In the genomic region with DNA sequence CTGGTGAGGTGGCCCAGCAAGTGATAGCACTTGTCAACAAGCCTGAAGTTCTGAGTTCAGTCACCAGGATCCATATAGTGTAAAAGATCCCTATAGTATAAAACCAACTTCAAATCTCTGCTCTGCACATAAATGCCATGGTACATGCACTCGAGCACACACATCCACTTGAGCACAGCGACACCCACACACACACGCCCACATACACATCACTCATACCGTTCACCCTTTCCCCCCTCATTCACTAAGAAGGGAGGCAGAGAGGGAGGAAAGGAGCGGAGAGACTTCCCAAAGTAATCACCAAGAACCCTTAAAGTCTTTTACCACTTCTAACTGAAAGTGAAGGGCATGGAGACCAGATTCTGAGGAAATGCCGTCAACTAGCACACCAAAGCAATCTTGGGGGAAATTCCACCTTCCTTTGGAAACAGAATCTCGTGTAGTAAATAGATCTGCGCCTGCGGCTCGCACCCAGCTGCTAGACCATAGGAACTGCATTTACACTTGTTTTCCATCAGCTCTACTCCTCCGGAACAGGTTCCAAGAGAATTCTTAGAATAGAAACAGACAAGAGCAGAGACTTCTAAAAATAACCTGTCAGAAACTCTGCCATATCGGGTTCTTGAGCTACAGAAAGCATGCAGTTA, we compare ENCODE assay signal across 10 mouse cellular contexts. TPM values are rescaled to one million over a fixed set of nuclear protein-coding genes. Genes with fewer than 3 reads are reported as not detected.
A peak's percentile ranks its signal among the peaks of the same experiment; 100 is the strongest.
DNase-seq lines count a peak whose midpoint lies in the region; TF ChIP-seq lines count a peak whose summit lies in the region.
"Had no signal": no experiment of that assay in that cellular context is flagged by ENCODE, and none has a peak within 500 bp of the region (broad histone marks: within the 10 kb centered on the region; RNA-seq: fewer than 3 reads in every experiment).

No protein-coding gene starts in this region.

- no peak for TF ChIP-seq CTCF in thymus, adult 2 months (IDR thresholded peaks at IDR 0.05; ENCODE audit: borderline replicate concordance, control insufficient read depth, extremely low read depth, insufficient read depth, low read length, poor library complexity)

- H3K4me3 ChIP-seq in thymus, adult 2 months (ENCODE audit: control insufficient read depth, insufficient read depth, low read length): no peak overlapping the region
- H3K4me3 ChIP-seq: midbrain, embryonic 15.5 days had no signal

- H3K27ac ChIP-seq in thymus, adult 2 months (ENCODE audit: control insufficient read depth, insufficient read depth, low read length): no peak overlapping the region
- H3K27ac ChIP-seq: liver, embryonic 14.5 days; midbrain, embryonic 15.5 days had no signal

- 0 out of 2 replicates have a peak, but pooled peaks cover 5% of the 10 kb centered on the region for H3K36me3 ChIP-seq in thymus, adult 2 months (ENCODE audit: control insufficient read depth, insufficient read depth, low read length)

- peak; percentile 38 for DNase-seq in gastrocnemius, adult 18-20 months (ENCODE audit: low spot score)
- no peak for DNase-seq in gastrocnemius, postnatal 10 days
- DNase-seq in frontal cortex, postnatal 10 days (ENCODE audit: low spot score in 2 of 2): peak; percentile 16 to 23
- DNase-seq in heart, postnatal 14 days: peak; percentile 3 to 20
- peak; percentile 53 to 70 for DNase-seq in right cerebral cortex, postnatal 10 days (ENCODE audit: low spot score in 2 of 2)
- no peak for DNase-seq in embryo, embryonic 10 days (ENCODE audit: low spot score)
- DNase-seq in thymus, adult 2 months: no peak
- DNase-seq in B cell, adult 2 months: no peak

- TF ChIP-seq POLR2A in thymus, adult 2 months (IDR thresholded peaks at IDR 0.05; ENCODE audit: control insufficient read depth, extremely low read depth, insufficient read depth, low read length, poor library complexity): no peak

- intact Hi-C loops in heart, postnatal 14 days (cut with DNase I): no loop called here

- H3K4me1 ChIP-seq in thymus, adult 2 months (replicated peaks; ENCODE audit: control insufficient read depth, insufficient read depth, low read length): no peaks in the 10 kb centered on the region; the same call in 1 of the 2 replicates
- H3K4me1 ChIP-seq: midbrain, embryonic 15.5 days had no signal

- 91% methylated on average over 12 of the region's 12 CpGs for WGBS in thymus, adult 2 months

- no peaks in the 10 kb centered on the region for H3K27me3 ChIP-seq in thymus, adult 2 months (ENCODE audit: control insufficient read depth, insufficient read depth, low read length)
- H3K27me3 ChIP-seq: midbrain, embryonic 15.5 days had no signal

RNA-seq across cellular contexts. Expression of gene Ubap2, which starts 19.3 kb away (rescaled TPM):
- 10 to 100 TPM; 87.1 to 89.5 TPM for total RNA-seq in gastrocnemius, adult 18-20 months (2021)
- 100 to 1,000 TPM; 110 to 113 TPM for total RNA-seq in gastrocnemius, postnatal 10 days (2021)
- 10 to 100 TPM; 65.3 to 66.0 TPM for total RNA-seq in heart, postnatal 14 days (2021)
- 183 and 221 TPM in 2 replicates for polyA plus RNA-seq in thymus, adult 2 months (2012; rRNA removed)

RNA-seq across cellular contexts. Expression of gene Dcaf12, which starts 59.0 kb away (rescaled TPM):
- 10 to 100 TPM; 27.0 to 27.1 TPM for total RNA-seq in gastrocnemius, adult 18-20 months (2021)
- total RNA-seq in gastrocnemius, postnatal 10 days (2021): 10 to 100 TPM; 31.8 to 34.1 TPM
- total RNA-seq in heart, postnatal 14 days (2021): 10 to 100 TPM; 52.9 to 57.9 TPM
- 37.7 and 42.9 TPM in 2 replicates for polyA plus RNA-seq in thymus, adult 2 months (2012; rRNA removed)

Comparison
In these comparisons a context has a peak if more than half of its experiments do, and no peak if none do; other contexts are left out.
1. DNase-seq: peak in gastrocnemius, adult 18-20 months (single experiment), frontal cortex, postnatal 10 days (2 of 2), heart, postnatal 14 days (2 of 2) and right cerebral cortex, postnatal 10 days (2 of 2); none in gastrocnemius, postnatal 10 days (single experiment), embryo, embryonic 10 days (single experiment), thymus, adult 2 months (single experiment) and B cell, adult 2 months (0 of 2).